8 mouse cellular contexts compared by ENCODE assay signal in genomic region chr3:32508666-32509324, GRCm38 (mm10). TPM values are rescaled to one million over a fixed set of nuclear protein-coding genes. Genes with fewer than 3 reads are reported as not detected.
DNase-seq lines count a peak whose midpoint lies in the region; ATAC-seq and TF ChIP-seq lines count a peak whose summit lies in the region.

No protein-coding gene starts in this region.

- no peaks in the 10 kb centered on the region for H3K36me3 ChIP-seq in heart, embryonic 11.5 days (ENCODE audit: control insufficient read depth, insufficient read depth, low read length)
- no peaks in the 10 kb centered on the region for H3K36me3 ChIP-seq in kidney, embryonic 15.5 days
- peaks cover 3% of the 10 kb centered on the region; the same call in 1 of the 2 replicates for H3K36me3 ChIP-seq in limb, embryonic 15.5 days
- no peaks in the 10 kb centered on the region for H3K36me3 ChIP-seq in midbrain, postnatal 0 days (ENCODE audit: insufficient read depth, low read length)

- TF ChIP-seq CTCF in bone marrow macrophage, adult 2 months (IDR thresholded peaks at IDR 0.05; ENCODE audit: low read depth, low read length): peak; percentile 56
- peak; percentile 91 for TF ChIP-seq CTCF in midbrain, postnatal 0 days (IDR thresholded peaks at IDR 0.05)

- peaks cover 16% of the 10 kb centered on the region for H3K4me1 ChIP-seq in bone marrow macrophage, adult 2 months (ENCODE audit: control insufficient read depth, insufficient read depth, low read length)
- H3K4me1 ChIP-seq in heart, embryonic 11.5 days (ENCODE audit: control insufficient read depth, insufficient read depth, low read length): peaks cover 6% of the 10 kb centered on the region; the same call in 1 of the 2 replicates
- H3K4me1 ChIP-seq in kidney, embryonic 15.5 days: peaks cover 29% of the 10 kb centered on the region
- peaks cover 13% of the 10 kb centered on the region for H3K4me1 ChIP-seq in limb, embryonic 15.5 days
- peaks cover 3% of the 10 kb centered on the region; the same call in 1 of the 2 replicates for H3K4me1 ChIP-seq in midbrain, postnatal 0 days (ENCODE audit: insufficient read depth, low read length)

- 2% methylated on average over 17 of the region's 17 CpGs for WGBS in heart, embryonic 11.5 days (ENCODE audit: insufficient replicate concordance)
- WGBS in kidney, embryonic 15.5 days: 1% methylated on average over 17 of the region's 17 CpGs
- WGBS in limb, embryonic 15.5 days: 3% methylated on average over 17 of the region's 17 CpGs
- 1% methylated on average over 17 of the region's 17 CpGs for WGBS in midbrain, postnatal 0 days

- peak; percentile 92 for DNase-seq in CD4-positive, CD25-positive, alpha-beta regulatory T cell, adult 2 months (ENCODE audit: low read depth, low spot score)
- DNase-seq in midbrain, postnatal 0 days (ENCODE audit: low spot score): peak; percentile 93
- peak; percentile 69 to 80 for DNase-seq in spleen, postnatal 36 days (ENCODE audit: low spot score in 2 of 2)

- H3K9me3 ChIP-seq in heart, embryonic 11.5 days (replicated peaks; ENCODE audit: control insufficient read depth, low read length): no peaks in the 10 kb centered on the region
- no peaks in the 10 kb centered on the region for H3K9me3 ChIP-seq in kidney, embryonic 15.5 days (replicated peaks)
- H3K9me3 ChIP-seq in limb, embryonic 15.5 days: no peaks in the 10 kb centered on the region
- H3K9me3 ChIP-seq in midbrain, postnatal 0 days (ENCODE audit: low read length): no peaks in the 10 kb centered on the region

- peak overlapping the region; percentile 84 for H3K4me2 ChIP-seq in heart, embryonic 11.5 days
- peak overlapping the region; percentile 74 for H3K4me2 ChIP-seq in kidney, embryonic 15.5 days
- peak overlapping the region; percentile 29 for H3K4me2 ChIP-seq in limb, embryonic 15.5 days
- H3K4me2 ChIP-seq in midbrain, postnatal 0 days (ENCODE audit: low read depth, low read length, poor library complexity, severe bottlenecking): peak overlapping the region; percentile 74

- no peaks in the 10 kb centered on the region for H3K27me3 ChIP-seq in heart, embryonic 11.5 days (ENCODE audit: control insufficient read depth, insufficient read depth, low read length)
- no peaks in the 10 kb centered on the region for H3K27me3 ChIP-seq in kidney, embryonic 15.5 days
- H3K27me3 ChIP-seq in limb, embryonic 15.5 days: no peaks in the 10 kb centered on the region
- no peaks in the 10 kb centered on the region for H3K27me3 ChIP-seq in midbrain, postnatal 0 days (ENCODE audit: insufficient read depth, low read length)

- no peak overlapping the region for H3K27ac ChIP-seq in bone marrow macrophage, adult 2 months (ENCODE audit: insufficient read depth, low read depth, low read length)
- no peak overlapping the region for H3K27ac ChIP-seq in heart, embryonic 11.5 days (ENCODE audit: low read depth, low read length)
- H3K27ac ChIP-seq in kidney, embryonic 15.5 days: no peak overlapping the region
- H3K27ac ChIP-seq in limb, embryonic 15.5 days: no peak overlapping the region
- H3K27ac ChIP-seq in midbrain, postnatal 0 days (ENCODE audit: low read depth, low read length): peak overlapping the region; percentile 86; the same call in 1 of the 2 replicates

- peak overlapping the region; percentile 58; the same call in 1 of the 2 replicates for H3K9ac ChIP-seq in heart, embryonic 11.5 days (ENCODE audit: low read depth, low read length)
- peak overlapping the region; percentile 9; the same call in 1 of the 2 replicates for H3K9ac ChIP-seq in kidney, embryonic 15.5 days
- H3K9ac ChIP-seq in limb, embryonic 15.5 days: no peak overlapping the region
- peak overlapping the region; percentile 42; the same call in 1 of the 2 replicates for H3K9ac ChIP-seq in midbrain, postnatal 0 days (replicated peaks; ENCODE audit: low read length, poor library complexity, severe bottlenecking)

- no peak overlapping the region for H3K4me3 ChIP-seq in bone marrow macrophage, adult 2 months (ENCODE audit: insufficient read depth, low read length)
- peak overlapping the region; percentile 24 for H3K4me3 ChIP-seq in heart, embryonic 11.5 days (ENCODE audit: low read depth, low read length)
- H3K4me3 ChIP-seq in kidney, embryonic 15.5 days (replicated peaks): peak overlapping the region; percentile 94
- H3K4me3 ChIP-seq in limb, embryonic 15.5 days: no peak overlapping the region
- H3K4me3 ChIP-seq in midbrain, postnatal 0 days (ENCODE audit: low read depth, low read length): peak overlapping the region; percentile 6; the same call in 1 of the 2 replicates

- 0 out of 2 replicates have a peak, but pooled peaks have one; percentile 37 for ATAC-seq in erythroblast, adult 5-6 weeks (replicated peaks; ENCODE audit: low FRiP score, poor library complexity, severe bottlenecking)
- no peak for ATAC-seq in heart, embryonic 11.5 days (replicated peaks; ENCODE audit: insufficient number of reproducible peaks, low FRiP score, low TSS enrichment)
- ATAC-seq in kidney, embryonic 15.5 days (replicated peaks; ENCODE audit: low FRiP score): no peak
- ATAC-seq in limb, embryonic 15.5 days (ENCODE audit: insufficient number of reproducible peaks, low FRiP score, low TSS enrichment, low read depth): no peak
- peak; percentile 50 for ATAC-seq in midbrain, postnatal 0 days (ENCODE audit: low FRiP score)

- no peak for TF ChIP-seq POLR2A in bone marrow macrophage, adult 2 months (IDR thresholded peaks at IDR 0.05; ENCODE audit: borderline replicate concordance, low read depth, low read length)

RNA-seq across cellular contexts. Expression of gene Zfp639, which starts 1.3 kb away (rescaled TPM):
- 30.6 and 33.8 TPM in 2 replicates for polyA plus RNA-seq in bone marrow macrophage, adult 2 months (2012; ENCODE audit: insufficient read depth, insufficient read length, missing spikeins)
- total RNA-seq in erythroblast, adult 5-6 weeks (2015; ENCODE audit: low replicate concordance): 14.4 and 20.3 TPM in 2 replicates
- total RNA-seq in erythroblast, adult 5-6 weeks (2017; ENCODE audit: low replicate concordance): 10.3 and 11.2 TPM in 2 replicates
- polyA plus RNA-seq in heart, embryonic 11.5 days (2014; fragmentation: Nextera tagmentation; extraction: Ambion mirVana): 33.1 and 37.4 TPM in 2 replicates
- 32.8 and 36.1 TPM in 2 replicates for polyA plus RNA-seq in kidney, embryonic 15.5 days (2015; fragmentation: Nextera tagmentation; extraction: Ambion mirVana)
- 34.8 and 36.0 TPM in 2 replicates for polyA plus RNA-seq in limb, embryonic 15.5 days (2015; fragmentation: Nextera tagmentation; extraction: Ambion mirVana)
- 50.2 and 64.6 TPM in 2 replicates for total RNA-seq in midbrain, postnatal 0 days (2014; rRNA removed)
- 40.6 and 43.5 TPM in 2 replicates for polyA plus RNA-seq in midbrain, postnatal 0 days (2015; fragmentation: Nextera tagmentation; extraction: Ambion mirVana)

RNA-seq across cellular contexts. Expression of gene Kcnmb3, which starts 16.8 kb away (rescaled TPM):
- not detected in 2 replicates for polyA plus RNA-seq in bone marrow macrophage, adult 2 months (2012; ENCODE audit: insufficient read depth, insufficient read length, missing spikeins)
- not detected in 2 replicates for total RNA-seq in erythroblast, adult 5-6 weeks (2015; ENCODE audit: low replicate concordance)
- not detected in 2 replicates for total RNA-seq in erythroblast, adult 5-6 weeks (2017; ENCODE audit: low replicate concordance)
- polyA plus RNA-seq in heart, embryonic 11.5 days (2014; fragmentation: Nextera tagmentation; extraction: Ambion mirVana): 0.09 TPM in 1 of 2 replicates, not detected in the other
- 0.13 TPM in 1 of 2 replicates, not detected in the other for polyA plus RNA-seq in kidney, embryonic 15.5 days (2015; fragmentation: Nextera tagmentation; extraction: Ambion mirVana)
- polyA plus RNA-seq in limb, embryonic 15.5 days (2015; fragmentation: Nextera tagmentation; extraction: Ambion mirVana): not detected in 2 replicates
- total RNA-seq in midbrain, postnatal 0 days (2014; rRNA removed): 0.24 TPM in 1 of 2 replicates, not detected in the other
- 0.09 and 0.12 TPM in 2 replicates for polyA plus RNA-seq in midbrain, postnatal 0 days (2015; fragmentation: Nextera tagmentation; extraction: Ambion mirVana)

RNA-seq across cellular contexts. Expression of gene Mfn1, which starts 20.5 kb away (rescaled TPM):
- polyA plus RNA-seq in bone marrow macrophage, adult 2 months (2012; ENCODE audit: insufficient read depth, insufficient read length, missing spikeins): 29.1 and 30.9 TPM in 2 replicates
- total RNA-seq in erythroblast, adult 5-6 weeks (2015; ENCODE audit: low replicate concordance): 6.7 and 28.6 TPM in 2 replicates
- 37.8 and 40.3 TPM in 2 replicates for total RNA-seq in erythroblast, adult 5-6 weeks (2017; ENCODE audit: low replicate concordance)
- 56.4 and 76.0 TPM in 2 replicates for polyA plus RNA-seq in heart, embryonic 11.5 days (2014; fragmentation: Nextera tagmentation; extraction: Ambion mirVana)
- polyA plus RNA-seq in kidney, embryonic 15.5 days (2015; fragmentation: Nextera tagmentation; extraction: Ambion mirVana): 32.3 and 33.4 TPM in 2 replicates
- 26.5 and 29.1 TPM in 2 replicates for polyA plus RNA-seq in limb, embryonic 15.5 days (2015; fragmentation: Nextera tagmentation; extraction: Ambion mirVana)
- total RNA-seq in midbrain, postnatal 0 days (2014; rRNA removed): 27.5 and 37.8 TPM in 2 replicates
- polyA plus RNA-seq in midbrain, postnatal 0 days (2015; fragmentation: Nextera tagmentation; extraction: Ambion mirVana): 29.9 and 39.4 TPM in 2 replicates

Comparison
In these comparisons a context has a peak if more than half of its experiments do, and no peak if none do; other contexts are left out.
1. H3K4me3 ChIP-seq: peak in heart, embryonic 11.5 days (single experiment), kidney, embryonic 15.5 days (single experiment) and midbrain, postnatal 0 days (single experiment); none in bone marrow macrophage, adult 2 months (single experiment) and limb, embryonic 15.5 days (single experiment).
2. ATAC-seq: peak in erythroblast, adult 5-6 weeks (single experiment) and midbrain, postnatal 0 days (single experiment); none in heart, embryonic 11.5 days (single experiment), kidney, embryonic 15.5 days (single experiment) and limb, embryonic 15.5 days (single experiment).
3. H3K4me2 ChIP-seq: peak in every context shown above with its lines; median percentile 84 in heart, embryonic 11.5 days; 74 in kidney, embryonic 15.5 days; 74 in midbrain, postnatal 0 days; 29 in limb, embryonic 15.5 days.
4. Peak in every context shown above with its lines, with median percentiles within 50 percentile points of each other: DNase-seq.